Mouse (Mus musculus): ENCODE measurements around the gene Mettl24.

Gene Mettl24

GRCm38 (mm10) chr10:40684326-40684725 is 1.2 kb downstream of the Mettl24 start:
- DNase-seq (ENCODE audit: low read depth, low spot score) = no peak

GRCm38 (mm10) chr10:40685641-40686040 is 2.6 kb downstream of the Mettl24 start:
- no peak for DNase-seq (ENCODE audit: low read depth, low spot score)

DNA sequence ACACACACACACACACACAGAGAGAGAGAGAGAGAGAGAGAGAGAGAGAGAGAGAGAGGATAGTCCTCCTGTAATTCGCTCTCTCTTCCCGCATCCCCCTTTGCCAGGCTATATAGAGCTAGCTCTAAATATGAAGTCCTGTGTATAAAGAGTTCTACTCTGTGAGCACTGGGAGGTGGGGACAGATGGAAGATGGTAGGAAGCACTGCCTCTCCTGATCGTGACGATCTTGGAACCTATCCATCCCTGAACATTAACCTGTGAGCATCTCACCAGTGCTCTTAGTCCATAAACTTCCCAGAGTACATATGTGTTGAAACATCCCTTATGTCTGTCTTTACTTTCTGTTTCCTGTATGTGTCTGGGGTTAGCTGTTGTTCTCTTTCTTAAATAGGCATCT is 3.9 kb downstream of the Mettl24 start:
- DNase-seq (ENCODE audit: low read depth, low spot score) = no peak

GRCm38 (mm10) chr10:40687407-40687806 is 4.3 kb downstream of the Mettl24 start:
- no peak for DNase-seq (ENCODE audit: low read depth, low spot score)

GRCm38 (mm10) chr10:40688266-40688665 is 5.2 kb downstream of the Mettl24 start:
- no peak for DNase-seq (ENCODE audit: low read depth, low spot score)

DNA sequence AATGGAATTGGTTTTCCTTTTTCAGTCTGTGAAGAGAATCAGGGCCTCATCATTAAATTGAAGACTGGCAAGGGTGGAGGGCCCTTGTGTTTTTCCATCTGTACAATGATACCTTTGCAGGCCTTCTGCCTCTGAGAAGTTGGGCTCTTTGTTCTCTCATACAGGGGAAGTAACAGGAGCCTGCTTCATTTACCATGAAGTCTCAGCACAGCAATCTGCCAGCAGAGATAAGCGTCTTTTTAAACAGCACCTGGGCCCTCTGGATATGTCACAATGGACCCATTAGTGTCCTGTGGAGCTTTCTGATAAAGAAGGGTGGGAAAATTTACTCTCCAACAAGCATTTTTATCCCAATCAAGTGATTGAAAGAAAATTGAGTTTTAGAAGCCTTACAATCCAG is 5.8 kb downstream of the Mettl24 start:
- no peak for DNase-seq (ENCODE audit: low read depth, low spot score)

- no peak for DNase-seq (ENCODE audit: low read depth, low spot score)
Measured at GRCm38 (mm10) chr10:40698652-40699051, 15.6 kb downstream of the Mettl24 start.

DNA sequence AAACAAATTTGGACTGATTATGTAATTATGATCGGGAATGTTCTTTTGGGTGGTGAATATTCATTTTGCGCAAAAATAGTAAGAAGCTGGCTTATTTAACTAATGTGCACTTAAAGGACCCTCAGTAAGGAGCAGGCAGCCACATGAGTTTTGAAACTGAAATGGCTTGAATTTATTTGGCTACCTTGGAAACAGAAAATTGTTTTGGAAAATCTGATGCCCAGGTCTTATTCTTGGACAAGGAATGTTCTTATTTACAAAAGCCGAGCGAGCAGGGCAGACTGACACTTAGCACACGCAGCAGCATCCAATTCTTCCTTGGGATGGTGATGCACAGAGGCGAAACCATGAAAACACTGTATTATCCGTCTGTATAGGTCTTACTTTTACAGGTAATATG is 28.0 kb downstream of the Mettl24 start:
- DNase-seq (ENCODE audit: low read depth, low spot score) = no peak

- DNase-seq (ENCODE audit: low read depth, low spot score) = peak; percentile 81
Measured at GRCm38 (mm10) chr10:40713018-40713608, 30.0 kb downstream of the Mettl24 start.

DNA sequence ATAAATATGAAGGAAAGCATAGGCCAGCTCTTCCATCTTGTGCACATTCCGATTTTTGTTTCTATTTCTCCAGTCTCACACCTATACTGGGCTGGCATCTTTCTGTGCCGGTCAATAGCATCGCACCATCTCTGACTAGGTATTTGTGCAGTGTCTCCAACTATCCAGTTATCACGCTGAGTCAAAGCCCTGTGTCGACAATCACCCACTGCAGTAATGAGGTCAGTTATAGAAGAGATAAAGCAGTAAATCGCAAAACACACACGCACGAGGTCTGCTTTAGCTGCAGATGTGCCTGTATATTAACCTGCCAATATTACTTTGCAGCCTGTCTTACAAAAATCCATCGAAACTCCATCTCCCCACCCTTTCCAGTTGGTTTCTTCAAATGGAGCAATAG is 30.7 kb downstream of the Mettl24 start:
- no peak for DNase-seq (ENCODE audit: low read depth, low spot score)

DNA sequence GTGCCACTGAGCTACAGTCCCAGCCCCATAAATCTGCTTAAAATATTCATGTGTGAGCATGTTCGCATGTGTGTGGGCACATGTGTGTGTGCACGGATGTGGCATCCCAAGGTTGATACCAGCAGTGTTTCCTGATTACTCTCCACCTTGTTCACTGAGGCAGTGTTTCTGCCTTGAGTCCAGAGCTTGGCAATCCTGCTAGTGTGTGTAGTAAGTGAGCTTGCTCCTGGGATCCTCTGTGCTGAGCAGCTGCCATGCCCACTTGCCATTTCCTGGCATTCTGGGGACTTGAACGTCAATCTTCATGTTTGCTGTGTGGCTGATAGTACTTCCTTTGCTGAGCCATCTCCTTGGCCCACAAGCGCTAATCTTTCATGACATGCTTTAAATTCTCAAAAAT is 32.1 kb downstream of the Mettl24 start:
- DNase-seq (ENCODE audit: low read depth, low spot score) = peak; percentile 25

- no peak for DNase-seq (ENCODE audit: low read depth, low spot score)
Measured at GRCm38 (mm10) chr10:40716296-40716695, 33.2 kb downstream of the Mettl24 start.

DNA sequence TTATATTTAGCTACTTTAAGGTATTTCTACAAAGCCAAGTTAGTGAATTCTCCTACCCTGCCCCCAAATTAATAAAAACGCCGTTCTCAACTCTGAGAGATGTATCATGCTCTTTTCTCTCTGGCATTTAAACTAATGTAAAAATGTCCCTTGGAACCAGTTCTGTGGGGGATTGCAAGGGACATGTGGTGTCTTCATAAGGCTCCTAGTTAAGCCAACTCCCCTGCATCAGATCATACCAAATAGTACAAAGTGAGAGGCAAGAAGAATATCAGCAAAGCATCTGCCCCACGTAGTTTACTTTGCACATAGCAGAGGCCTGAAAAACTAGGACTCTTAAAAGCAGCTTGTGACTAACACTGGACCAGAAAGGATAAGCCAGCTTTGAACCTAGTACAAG is 33.6 kb downstream of the Mettl24 start:
- no peak for DNase-seq (ENCODE audit: low read depth, low spot score)

DNA sequence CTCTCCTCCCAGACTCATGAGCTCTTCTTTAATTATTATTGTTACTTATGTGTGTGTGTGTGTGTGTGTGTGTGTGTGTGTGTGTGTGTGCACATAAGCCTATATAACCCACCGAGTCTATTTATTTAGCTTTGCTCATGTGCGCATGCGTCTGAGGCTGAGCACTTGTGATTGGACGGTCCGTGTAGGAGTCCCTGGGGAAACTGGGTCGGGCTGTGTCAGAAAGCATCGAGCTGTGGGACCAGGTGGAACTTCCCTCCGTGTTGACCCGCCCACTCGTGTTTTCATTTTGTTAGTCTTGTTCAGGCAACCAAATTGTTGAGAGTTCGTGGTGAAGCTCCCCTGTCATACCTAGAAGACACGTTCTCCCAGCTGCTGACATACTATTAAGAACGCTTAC is 35.3 kb downstream of the Mettl24 start:
- no peak for DNase-seq (ENCODE audit: low read depth, low spot score)

DNA sequence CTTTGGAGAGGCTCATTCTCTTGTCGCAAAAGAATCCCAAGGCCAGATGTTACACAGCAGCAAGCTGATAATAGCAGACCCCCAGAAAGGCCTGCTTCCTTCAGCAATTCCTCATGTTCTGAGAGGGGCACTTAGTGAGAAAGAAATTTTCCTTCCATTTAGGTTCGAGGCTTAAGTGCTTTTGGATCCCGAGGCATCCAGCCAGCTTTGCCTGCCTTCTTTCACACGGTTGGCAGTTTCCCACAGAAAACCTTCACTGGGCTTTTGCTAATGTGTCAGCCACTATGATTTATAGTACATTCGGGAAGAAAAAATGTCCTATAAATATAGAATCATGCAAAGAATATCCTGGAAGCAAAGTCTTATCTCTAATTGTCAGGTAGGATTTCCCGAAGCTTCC is 36.0 kb downstream of the Mettl24 start:
- no peak for DNase-seq (ENCODE audit: low read depth, low spot score)

GRCm38 (mm10) chr10:40720883-40721282 is 37.8 kb downstream of the Mettl24 start:
- no peak for DNase-seq (ENCODE audit: low read depth, low spot score)

GRCm38 (mm10) chr10:40724342-40724741 is 41.3 kb downstream of the Mettl24 start:
- DNase-seq (ENCODE audit: low read depth, low spot score) = no peak

DNA sequence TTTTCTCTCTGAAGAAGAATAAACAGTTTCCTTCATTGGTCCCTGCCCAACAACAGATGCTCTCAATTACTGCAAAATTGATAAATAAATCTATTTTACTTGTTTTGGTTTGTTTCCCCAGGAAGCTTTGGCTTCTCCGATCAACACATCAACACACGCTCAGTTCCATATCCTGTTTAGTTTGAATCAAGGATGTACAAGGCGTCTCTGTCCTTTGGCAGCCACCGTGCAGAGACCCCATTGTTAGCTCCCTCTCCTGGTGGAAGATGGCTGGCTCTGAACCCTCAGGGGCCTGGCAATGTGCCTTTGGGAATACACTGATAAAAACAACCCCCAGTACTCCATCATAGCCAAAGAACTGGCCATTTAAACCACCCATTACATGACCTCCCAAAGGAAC is 42.0 kb downstream of the Mettl24 start:
- DNase-seq (ENCODE audit: low read depth, low spot score) = peak; percentile 21

GRCm38 (mm10) chr10:40725471-40725870 is 42.4 kb downstream of the Mettl24 start:
- no peak for DNase-seq (ENCODE audit: low read depth, low spot score)

GRCm38 (mm10) chr10:40726288-40726902 is 43.3 kb downstream of the Mettl24 start:
- DNase-seq (ENCODE audit: low read depth, low spot score) = peak; percentile 24

GRCm38 (mm10) chr10:40726989-40727388 is 43.9 kb downstream of the Mettl24 start:
- DNase-seq (ENCODE audit: low read depth, low spot score) = no peak

DNA sequence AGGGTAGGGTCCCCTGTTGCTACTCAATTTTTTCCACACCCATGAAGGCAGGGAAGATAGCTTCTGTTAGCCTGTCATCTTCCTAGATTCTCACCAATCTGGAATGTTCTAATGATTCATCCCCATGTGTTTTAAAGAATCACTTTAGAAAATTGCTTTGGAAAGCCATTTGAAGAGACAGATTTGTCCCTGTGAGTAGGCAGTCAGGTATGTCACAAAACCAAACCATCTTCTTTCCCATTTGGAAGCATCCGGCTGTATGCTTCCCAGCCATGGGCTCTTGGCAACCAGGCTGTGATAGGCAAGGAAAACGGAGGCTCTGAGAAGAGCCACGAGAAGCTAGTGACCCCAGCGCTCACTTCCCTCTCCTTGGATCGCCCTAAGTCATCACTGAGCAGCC is 47.1 kb downstream of the Mettl24 start:
- no peak for DNase-seq (ENCODE audit: low read depth, low spot score)

GRCm38 (mm10) chr10:40733291-40733690 is 50.2 kb downstream of the Mettl24 start:
- no peak for DNase-seq (ENCODE audit: low read depth, low spot score)

- no peak for DNase-seq (ENCODE audit: low read depth, low spot score)
Measured at GRCm38 (mm10) chr10:40736172-40736571, 53.1 kb downstream of the Mettl24 start.

All from ZHBTc4 (cell line).